Mouse (Mus musculus): ENCODE results near the gene Amdhd1.

DNA sequence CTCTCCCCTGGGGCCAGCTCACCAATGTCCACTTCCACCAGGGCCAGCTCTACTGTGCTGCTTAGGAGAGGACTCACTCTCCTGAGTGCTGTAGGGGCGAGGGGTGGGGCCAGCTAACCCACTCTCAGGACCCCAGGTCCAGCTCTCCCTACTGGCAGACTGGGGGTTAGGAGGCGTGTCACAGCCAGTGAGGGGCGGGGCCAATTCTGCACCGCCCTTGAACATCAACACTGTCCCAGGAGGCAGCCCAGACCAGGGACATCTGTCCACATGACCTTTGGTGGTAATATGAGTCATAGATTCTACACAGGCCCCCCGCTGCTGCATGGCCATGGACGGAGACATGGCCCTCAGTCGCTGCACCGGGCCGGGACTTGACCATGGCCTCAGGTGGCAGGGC is 20.0 kb upstream of the Amdhd1 start:
- TF ChIP-seq CTCF (IDR thresholded peaks at IDR 0.05; ENCODE audit: borderline replicate concordance, insufficient read depth, low read length) (no peak), POLR2A (IDR thresholded peaks at IDR 0.05; ENCODE audit: low read depth, low read length) (no peak)
